13 mouse cellular contexts compared by ENCODE assay signal in the genomic region with DNA sequence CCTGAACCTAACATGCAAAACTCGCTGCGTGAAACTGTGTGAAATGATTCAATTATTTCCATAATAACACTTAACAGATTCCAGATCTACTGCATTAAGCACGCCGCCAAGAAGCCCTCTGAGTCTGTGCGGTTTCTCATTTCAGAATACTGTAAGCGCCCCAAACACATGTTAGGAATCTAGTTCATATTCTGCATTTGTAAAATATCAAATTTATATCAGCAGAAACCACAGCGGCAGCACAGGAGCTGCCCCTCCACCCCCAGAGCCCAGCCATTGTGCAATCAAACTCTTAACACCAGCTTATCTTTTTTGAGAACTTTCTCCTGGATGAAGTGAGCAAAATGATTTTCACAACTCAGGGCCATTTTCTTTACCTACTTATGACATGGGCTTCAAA.
DNase-seq lines count a peak whose midpoint lies in the region; ATAC-seq and TF ChIP-seq lines count a peak whose summit lies in the region.
"Had no signal": no experiment of that assay in that cellular context is flagged by ENCODE, and none has a peak within 500 bp of the region (broad histone marks: within the 10 kb centered on the region; RNA-seq: fewer than 3 reads in every experiment).

No protein-coding gene starts in this region.

- peak overlapping the region; percentile 38 for H3K4me2 ChIP-seq in limb, embryonic 13.5 days (replicated peaks)
- no peak overlapping the region for H3K4me2 ChIP-seq in liver, embryonic 11.5 days
- H3K4me2 ChIP-seq: limb, embryonic 15.5 days had no signal

- DNase-seq in gastrocnemius, adult 2 months = no peak
- no peak for DNase-seq in gastrocnemius, postnatal 10 days
- DNase-seq in limb, embryonic 10.5 days (ENCODE audit: low spot score) = no peak
- peak; percentile 4 for DNase-seq in layer of hippocampus, postnatal 36 days
- DNase-seq in telencephalon, adult 2 months (ENCODE audit: low read depth, low spot score) = peak; percentile 31
- DNase-seq in urinary bladder, postnatal 25 days (ENCODE audit: low spot score) = no peak
- no peak for DNase-seq in liver, embryonic 11.5 days (ENCODE audit: low spot score)
- DNase-seq: kidney, postnatal 14 days; midbrain, embryonic 14.5 days had no signal

- H3K9ac ChIP-seq in limb, embryonic 13.5 days = no peak overlapping the region
- no peak overlapping the region for H3K9ac ChIP-seq in liver, embryonic 11.5 days (ENCODE audit: low read depth, low read length)
- H3K9ac ChIP-seq: limb, embryonic 15.5 days had no signal

- intact Hi-C loops in gastrocnemius, adult 2 months (cut with DNase I) = no loop called here

- TF ChIP-seq CTCF in gastrocnemius, adult 2 months (IDR thresholded peaks at IDR 0.05) = no peak

- no peak overlapping the region for H3K27ac ChIP-seq in gastrocnemius, adult 2 months
- H3K27ac ChIP-seq in limb, embryonic 13.5 days = no peak overlapping the region
- no peak overlapping the region for H3K27ac ChIP-seq in limb, embryonic 10.5 days
- H3K27ac ChIP-seq in liver, embryonic 11.5 days (ENCODE audit: low read depth, low read length) = no peak overlapping the region
- H3K27ac ChIP-seq: limb, embryonic 15.5 days had no signal

- ATAC-seq in limb, embryonic 13.5 days (ENCODE audit: low FRiP score, low read depth) = no peak
- ATAC-seq in liver, embryonic 11.5 days (replicated peaks; ENCODE audit: low FRiP score) = no peak

- no peaks in the 10 kb centered on the region for H3K9me3 ChIP-seq in limb, embryonic 13.5 days
- no peaks in the 10 kb centered on the region for H3K9me3 ChIP-seq in limb, embryonic 10.5 days (replicated peaks)
- no peaks in the 10 kb centered on the region for H3K9me3 ChIP-seq in liver, embryonic 11.5 days (ENCODE audit: control insufficient read depth, low read length)
- H3K9me3 ChIP-seq: limb, embryonic 15.5 days had no signal

- no peaks in the 10 kb centered on the region for H3K36me3 ChIP-seq in limb, embryonic 13.5 days
- H3K36me3 ChIP-seq in limb, embryonic 10.5 days = no peaks in the 10 kb centered on the region
- no peaks in the 10 kb centered on the region for H3K36me3 ChIP-seq in liver, embryonic 11.5 days (ENCODE audit: control insufficient read depth, insufficient read depth, low read length)
- H3K36me3 ChIP-seq: limb, embryonic 15.5 days had no signal

- WGBS in limb, embryonic 13.5 days = 28% methylated on average over 7 of the region's 7 CpGs
- WGBS in limb, embryonic 10.5 days = 80% methylated on average over 7 of the region's 7 CpGs
- 74% methylated on average over 7 of the region's 7 CpGs for WGBS in liver, embryonic 11.5 days

- H3K4me1 ChIP-seq in limb, embryonic 13.5 days = peaks cover 9% of the 10 kb centered on the region; the same call in 1 of the 2 replicates
- H3K4me1 ChIP-seq in limb, embryonic 10.5 days = peaks cover 20% of the 10 kb centered on the region
- no peaks in the 10 kb centered on the region for H3K4me1 ChIP-seq in liver, embryonic 11.5 days (replicated peaks; ENCODE audit: control insufficient read depth, insufficient read depth, low read length)

- peak overlapping the region; percentile 17; the same call in 1 of the 2 replicates for H3K4me3 ChIP-seq in gastrocnemius, adult 2 months
- no peak overlapping the region for H3K4me3 ChIP-seq in limb, embryonic 13.5 days
- H3K4me3 ChIP-seq in limb, embryonic 10.5 days = no peak overlapping the region
- H3K4me3 ChIP-seq in liver, embryonic 11.5 days (ENCODE audit: low read depth, low read length) = no peak overlapping the region
- H3K4me3 ChIP-seq: erythroblast, embryonic 14.5 days; limb, embryonic 15.5 days had no signal

- no peaks in the 10 kb centered on the region for H3K27me3 ChIP-seq in limb, embryonic 13.5 days
- H3K27me3 ChIP-seq in limb, embryonic 10.5 days (ENCODE audit: low read depth, poor library complexity, severe bottlenecking) = no peaks in the 10 kb centered on the region
- H3K27me3 ChIP-seq in liver, embryonic 11.5 days (replicated peaks; ENCODE audit: control insufficient read depth, insufficient read depth, low read length) = no peaks in the 10 kb centered on the region
- H3K27me3 ChIP-seq: CH12.LX; limb, embryonic 15.5 days had no signal

Comparison
In these comparisons a context has a peak if more than half of its experiments do, and no peak if none do; other contexts are left out.
1. DNase-seq: peak in layer of hippocampus, postnatal 36 days (2 of 2) and telencephalon, adult 2 months (single experiment); none in gastrocnemius, adult 2 months (single experiment), gastrocnemius, postnatal 10 days (single experiment), limb, embryonic 10.5 days (single experiment), urinary bladder, postnatal 25 days (single experiment) and liver, embryonic 11.5 days (single experiment).